Mouse (Mus musculus) thymus, postnatal 36 days (tissue): ENCODE data around the gene Ddc.

Source experiments
- DNase-seq, 2 experiments: peaks; one replicate each; pipeline ENCODE4 v3.0.0; 2022; ENCODE audit warnings: mixed read lengths in 2 of 2

The Ddc gene

GRCm38 (mm10) chr11:11876366-11876765 is 21.6 kb downstream of the Ddc start:
- DNase-seq = no peak

- no peak for DNase-seq
Measured at GRCm38 (mm10) chr11:11875230-11875629, 22.7 kb downstream of the Ddc start.

- DNase-seq = peak in 1 of 2 experiments; percentile 8
Measured at GRCm38 (mm10) chr11:11873023-11873908, 24.7 kb downstream of the Ddc start.

- DNase-seq = no peak
Measured at GRCm38 (mm10) chr11:11872140-11872795, 25.7 kb downstream of the Ddc start.

- DNase-seq = no peak
Measured at GRCm38 (mm10) chr11:11871197-11871813, 26.6 kb downstream of the Ddc start.

DNA sequence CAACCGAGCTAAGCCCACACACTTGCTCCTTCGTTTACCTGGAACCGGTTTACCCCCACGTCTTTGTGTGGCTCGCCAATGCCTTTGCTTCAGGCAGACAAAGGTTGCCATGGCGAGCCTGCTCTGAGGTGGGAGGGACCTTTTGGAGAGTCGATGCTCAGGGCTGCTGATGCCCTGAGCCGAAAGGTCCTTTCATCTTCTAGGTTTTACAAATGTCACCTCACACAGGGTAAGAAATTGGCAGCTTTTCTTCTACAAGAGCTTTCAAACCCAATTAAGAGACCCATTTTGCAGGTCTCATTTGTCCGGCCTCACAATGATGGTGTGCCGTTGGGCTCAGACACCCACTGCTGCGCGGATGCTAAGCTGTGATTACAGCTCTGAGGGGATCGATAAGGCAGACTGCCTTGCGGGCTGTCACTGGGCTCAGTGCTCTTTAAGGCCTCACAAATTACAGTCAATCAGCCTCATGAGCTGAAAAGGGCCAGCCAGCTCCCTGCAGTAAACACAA is 29.9 kb downstream of the Ddc start:
- peak in 1 of 2 experiments; percentile 21 for DNase-seq

DNA sequence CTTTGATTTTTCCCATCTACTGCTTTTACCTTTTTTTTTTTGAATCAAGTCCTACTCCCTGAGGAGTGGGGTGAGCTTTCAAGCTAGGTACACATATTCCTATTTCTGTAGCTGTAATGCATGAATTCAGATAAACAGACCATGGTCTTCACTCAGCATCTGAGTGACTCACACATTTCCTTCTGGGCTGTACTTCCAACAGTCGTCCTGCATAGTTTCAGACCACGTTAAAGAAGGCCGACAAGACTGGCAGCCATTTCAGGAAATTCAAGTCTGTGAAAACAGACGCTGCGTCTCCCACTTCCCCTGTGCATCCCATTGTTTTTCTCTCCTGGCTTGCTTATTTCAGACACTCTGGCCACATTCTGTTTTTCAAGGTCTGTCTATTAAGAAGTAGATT is 31.2 kb downstream of the Ddc start:
- no peak for DNase-seq

DNA sequence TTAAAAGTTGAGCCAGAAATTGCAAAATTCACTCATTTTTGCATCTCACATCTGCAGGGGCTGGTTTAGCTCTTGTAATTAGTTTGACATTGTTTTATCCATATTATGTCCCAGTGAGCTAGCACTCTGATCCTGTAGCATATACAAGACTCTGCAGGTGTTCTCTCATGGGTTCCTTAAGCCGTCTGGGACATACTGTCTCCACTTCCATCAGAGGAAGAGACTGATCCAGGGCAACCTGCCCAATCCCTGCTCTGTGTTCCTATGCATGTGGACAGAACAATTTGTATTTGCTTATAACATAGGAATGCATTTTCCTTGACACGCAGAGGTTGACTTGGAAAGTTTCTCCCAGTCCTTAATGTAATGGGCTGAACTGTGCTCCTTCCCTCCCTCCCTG is 32.8 kb downstream of the Ddc start:
- no peak for DNase-seq

- DNase-seq = no peak
Measured at GRCm38 (mm10) chr11:11864446-11865101, 33.4 kb downstream of the Ddc start.

GRCm38 (mm10) chr11:11862502-11862901 is 35.4 kb downstream of the Ddc start:
- DNase-seq = no peak

GRCm38 (mm10) chr11:11856959-11857358 is 41.0 kb downstream of the Ddc start:
- no peak for DNase-seq

GRCm38 (mm10) chr11:11855685-11856131 is 42.2 kb downstream of the Ddc start:
- no peak for DNase-seq

DNA sequence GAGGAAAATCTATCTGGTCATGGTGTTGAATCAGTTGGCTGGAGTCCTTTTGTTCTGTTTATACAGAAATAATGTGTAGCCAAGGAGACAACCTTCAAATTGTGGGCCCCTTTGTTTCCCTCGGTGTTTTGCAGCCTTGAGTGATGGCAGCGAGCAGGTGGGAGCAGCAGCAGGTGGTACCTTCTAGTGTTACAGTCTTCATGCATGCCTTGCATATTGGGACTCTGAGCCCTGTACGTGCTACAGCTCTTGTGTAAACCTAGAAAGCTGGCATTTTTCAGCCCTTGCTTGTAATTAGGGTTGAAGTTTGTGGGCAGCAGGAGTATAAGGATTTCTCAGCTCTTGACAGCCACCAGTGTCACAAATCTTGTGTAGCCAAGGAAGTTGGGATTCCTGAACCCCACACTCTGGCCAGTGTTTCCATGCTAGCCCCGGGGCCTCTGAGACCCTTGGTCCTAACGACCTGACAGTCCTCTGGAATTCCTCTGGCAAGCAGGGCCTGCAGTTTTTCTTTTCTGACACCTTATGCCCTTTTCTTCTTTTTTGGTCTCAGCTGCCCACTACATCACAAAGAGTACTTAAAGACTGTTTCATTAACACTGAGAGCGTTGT is 42.8 kb downstream of the Ddc start:
- no peak for DNase-seq

DNA sequence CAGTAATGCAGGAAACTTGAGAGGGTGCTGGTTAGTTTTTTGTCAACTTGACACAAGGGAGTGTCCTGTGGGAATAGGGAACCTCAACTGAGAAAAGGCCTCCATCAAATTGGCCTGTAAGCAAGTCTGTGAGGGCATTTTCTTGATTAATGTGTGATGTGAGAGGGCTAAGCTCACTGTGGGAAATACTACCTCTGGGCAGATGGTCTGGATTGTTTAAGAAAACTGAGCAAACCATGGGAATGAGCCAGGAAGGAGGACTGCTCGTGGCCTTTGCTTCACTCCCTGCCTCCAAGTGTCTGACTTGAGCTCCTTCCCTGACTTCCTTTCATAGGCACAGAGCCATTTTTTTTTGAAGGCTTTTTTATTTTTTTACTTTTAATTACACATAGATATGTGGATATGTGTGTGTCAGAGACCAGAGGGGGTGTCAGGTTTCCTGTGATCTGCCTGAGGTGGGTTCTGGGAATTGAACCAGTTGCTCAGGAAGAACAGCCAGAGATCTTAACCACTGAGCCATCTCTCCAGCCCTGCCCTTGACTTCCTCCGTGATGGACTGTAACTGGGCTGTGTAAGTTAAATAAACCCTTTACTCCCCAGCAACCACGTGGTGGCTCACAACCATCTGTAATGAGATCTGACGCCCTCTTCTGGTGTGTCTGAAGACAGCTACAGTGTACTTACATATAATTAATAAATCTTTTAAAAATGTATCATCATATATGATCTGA is 44.0 kb downstream of the Ddc start:
- DNase-seq = no peak

- DNase-seq = no peak
Measured at GRCm38 (mm10) chr11:11851957-11852505, 45.9 kb downstream of the Ddc start.

- DNase-seq = no peak
Measured at GRCm38 (mm10) chr11:11850476-11851267, 47.3 kb downstream of the Ddc start.

DNA sequence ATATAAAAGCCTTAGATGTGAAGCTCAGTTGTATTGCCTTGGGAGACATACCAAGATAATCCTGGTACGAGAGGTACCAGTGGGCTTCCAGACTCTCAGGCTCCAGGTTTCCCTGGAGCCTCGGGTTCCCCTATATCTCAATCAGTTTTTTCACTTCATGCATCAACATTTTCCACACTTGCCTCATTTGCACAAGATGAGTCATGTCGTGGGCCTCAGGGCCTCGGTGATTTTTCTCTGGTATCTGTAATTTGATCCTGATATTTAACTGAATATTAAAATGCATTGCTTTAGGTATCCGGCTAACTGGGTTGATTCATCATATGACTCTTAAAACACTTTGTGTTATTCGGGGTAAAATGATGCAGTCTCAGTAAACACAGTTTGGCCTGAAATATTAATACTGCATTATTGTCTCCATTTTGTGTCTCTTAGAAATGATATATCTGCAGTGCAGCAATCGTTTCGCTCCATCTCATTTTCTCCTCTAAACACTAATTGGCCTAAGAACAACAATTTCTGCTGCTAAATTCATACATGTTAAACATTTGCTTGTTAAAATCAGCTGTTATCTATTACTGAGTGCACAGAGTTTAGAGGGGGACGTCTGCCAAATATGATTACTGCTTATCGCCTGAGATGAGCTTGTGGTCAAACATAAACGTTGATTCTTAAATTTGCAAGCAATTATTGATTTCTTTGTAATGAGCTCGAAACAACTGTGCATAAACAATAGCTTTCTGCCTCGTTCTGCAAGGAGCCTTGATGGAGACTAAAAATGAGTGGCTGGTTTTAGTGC is 48.2 kb downstream of the Ddc start:
- no peak for DNase-seq

GRCm38 (mm10) chr11:11848467-11848866 is 49.5 kb downstream of the Ddc start:
- DNase-seq = no peak

GRCm38 (mm10) chr11:11845044-11845443 is 52.9 kb downstream of the Ddc start:
- no peak for DNase-seq
